Mouse (Mus musculus) cortical plate, adult 2 months (tissue): Measurements from ENCODE around the gene Gck.

ENCODE experiments used
- CTCF ChIP-seq: fragments of 200-500 bp; IDR thresholded peaks from 2 replicates; pipeline ENCODE4 v1.5.1; 2011; ENCODE audit warnings: mild to moderate bottlenecking, control low read depth, low read length; ENCODE audit not compliant: insufficient read depth; ENCODE audit errors: extremely low read depth
- POLR2A ChIP-seq: fragments of 200-500 bp; IDR thresholded peaks from 2 replicates; pipeline ENCODE4 v1.6.1; 2011; ENCODE audit warnings: mild to moderate bottlenecking, low read length, control low read depth; ENCODE audit not compliant: insufficient read depth; ENCODE audit errors: extremely low read depth

- TF ChIP-seq CTCF (no peak), POLR2A (no peak)
Observed at GRCm38 (mm10) chr11:5904871-5905270, 45.0 kb downstream of the Gck start.
